Mouse (Mus musculus) urinary bladder, postnatal 14 days (tissue): ENCODE data around the gene Dhcr24.

Source experiments
- DNase-seq: peaks from one replicate; pipeline ENCODE4 v3.0.0; 2021; ENCODE audit warnings: low spot score

Dhcr24 gene

GRCm38 (mm10) chr4:106560213-106560845, 509 bp upstream of the Dhcr24 start:
- no peak for DNase-seq

- DNase-seq = no peak
Measured at GRCm38 (mm10) chr4:106562006-106562405, 1.2 kb downstream of the Dhcr24 start.

- no peak for DNase-seq
Measured at GRCm38 (mm10) chr4:106562837-106563790, 2.3 kb downstream of the Dhcr24 start.

- DNase-seq = no peak
Measured at GRCm38 (mm10) chr4:106564161-106564560, 3.3 kb downstream of the Dhcr24 start.

GRCm38 (mm10) chr4:106569680-106570079, 8.8 kb downstream of the Dhcr24 start:
- no peak for DNase-seq

- no peak for DNase-seq
Measured at GRCm38 (mm10) chr4:106571081-106571724, 10.4 kb downstream of the Dhcr24 start.

GRCm38 (mm10) chr4:106575022-106575421, 14.2 kb downstream of the Dhcr24 start:
- DNase-seq = no peak

- DNase-seq = no peak
Measured at GRCm38 (mm10) chr4:106577511-106577910, 16.7 kb downstream of the Dhcr24 start.

GRCm38 (mm10) chr4:106581176-106581864, 20.5 kb downstream of the Dhcr24 start:
- DNase-seq = no peak

GRCm38 (mm10) chr4:106581865-106582204, 21.0 kb downstream of the Dhcr24 start:
- DNase-seq = no peak

GRCm38 (mm10) chr4:106582428-106583153, 21.8 kb downstream of the Dhcr24 start:
- peak; percentile 46 for DNase-seq

GRCm38 (mm10) chr4:106584665-106585064, 23.8 kb downstream of the Dhcr24 start:
- DNase-seq = no peak

GRCm38 (mm10) chr4:106587075-106587474, 26.2 kb downstream of the Dhcr24 start:
- no peak for DNase-seq

- DNase-seq = peak; percentile 61
Measured at GRCm38 (mm10) chr4:106590142-106590541, 29.3 kb downstream of the Dhcr24 start.

GRCm38 (mm10) chr4:106590871-106591270, 30.0 kb downstream of the Dhcr24 start:
- DNase-seq = no peak

GRCm38 (mm10) chr4:106593636-106594035, 32.8 kb downstream of the Dhcr24 start:
- DNase-seq = peak; percentile 24

- no peak for DNase-seq
Measured at GRCm38 (mm10) chr4:106596200-106596599, 35.4 kb downstream of the Dhcr24 start.

GRCm38 (mm10) chr4:106597055-106597454, 36.2 kb downstream of the Dhcr24 start:
- no peak for DNase-seq

GRCm38 (mm10) chr4:106597741-106598140, 36.9 kb downstream of the Dhcr24 start:
- DNase-seq = no peak

- DNase-seq = no peak
Measured at GRCm38 (mm10) chr4:106599415-106599814, 38.6 kb downstream of the Dhcr24 start.

GRCm38 (mm10) chr4:106600770-106601169, 39.9 kb downstream of the Dhcr24 start:
- DNase-seq = no peak
